Mouse (Mus musculus) heart, embryonic 13.5 days (tissue): ENCODE measurements around the gene Nek6. TPM values are rescaled to one million over a fixed set of nuclear protein-coding genes. Genes with fewer than 3 reads are reported as not detected.

Experiments
- ATAC-seq: fragments of 200-750 bp; cut with Nextera tagmentation; 2 replicates; pipeline ENCODE4 v1.8.0; 2017; ENCODE audit warnings: moderate TSS enrichment; ENCODE audit not compliant: insufficient number of reproducible peaks, low FRiP score, low TSS enrichment; ENCODE audit errors: extremely low read depth
- H3K27ac ChIP-seq: fragments of 300-500 bp; sonication (generic); replicated peaks from 2 replicates; pipeline ENCODE4 v1.5.1; 2015; ENCODE audit warnings: moderate library complexity, mild to moderate bottlenecking, inconsistent platforms
- H3K27me3 ChIP-seq: fragments of 300-500 bp; sonication (generic); replicated peaks from 2 replicates; pipeline ENCODE4 v1.6.1; 2015; ENCODE audit warnings: mild to moderate bottlenecking, inconsistent platforms
- H3K36me3 ChIP-seq: fragments of 300-500 bp; sonication (generic); 2 replicates; pipeline ENCODE4 v1.6.1; 2015; ENCODE audit warnings: mild to moderate bottlenecking, inconsistent platforms
- H3K4me1 ChIP-seq: fragments of 300-500 bp; sonication (generic); 2 replicates; pipeline ENCODE4 v1.6.1; 2015; ENCODE audit warnings: inconsistent platforms
- H3K4me2 ChIP-seq: fragments of 300-500 bp; sonication (generic); 2 replicates; pipeline ENCODE4 v1.6.1; 2015; ENCODE audit warnings: inconsistent platforms, mild to moderate bottlenecking, moderate library complexity
- H3K4me3 ChIP-seq: fragments of 300-500 bp; sonication (generic); 2 replicates; pipeline ENCODE4 v1.5.1; 2015; ENCODE audit warnings: moderate library complexity, mild to moderate bottlenecking, inconsistent platforms
- H3K9ac ChIP-seq: fragments of 300-500 bp; sonication (generic); 2 replicates; pipeline ENCODE4 v1.6.1; 2015; ENCODE audit warnings: inconsistent platforms, mild to moderate bottlenecking, moderate library complexity
- H3K9me3 ChIP-seq: fragments of 300-500 bp; sonication (generic); 2 replicates; pipeline ENCODE4 v1.6.1; 2016; ENCODE audit warnings: inconsistent platforms
- WGBS: fragments of 180-500 bp; shearing (Covaris S2); methylation state at CpG from one replicate; pipeline ENCODE4 v1.1.7; 2015; ENCODE audit warnings: mixed read lengths; 5-methylcytosine and 5-hydroxymethylcytosine counted together
- polyA plus RNA-seq: library from polyadenylated mRNA; unstranded; fragments of >200 nt; fragmentation: Nextera tagmentation; extraction: Ambion mirVana; gene quantifications from 2 replicates; pipeline ENCODE4 v1.2.1, GENCODE M21; 2015

Nek6 gene
- polyA plus RNA-seq, 1 experiment from 2014 or later, result 74.5 TPM

GRCm38 (mm10) chr2:38579528-38579927 is 68.1 kb downstream of the Nek6 start:
- no peak for ATAC-seq
- Histone ChIP-seq H3K4me3 (no peak overlapping the region), H3K4me2 (no peak overlapping the region), H3K36me3 (peaks cover 87% of the 10 kb centered on the region), H3K4me1 (peaks cover 25% of the 10 kb centered on the region), H3K9ac (no peak overlapping the region), H3K9me3 (no peaks in the 10 kb centered on the region), H3K27ac (no peak overlapping the region), H3K27me3 (no peaks in the 10 kb centered on the region)
- 74% methylated on average over 1 of the region's 1 CpGs for WGBS

DNA sequence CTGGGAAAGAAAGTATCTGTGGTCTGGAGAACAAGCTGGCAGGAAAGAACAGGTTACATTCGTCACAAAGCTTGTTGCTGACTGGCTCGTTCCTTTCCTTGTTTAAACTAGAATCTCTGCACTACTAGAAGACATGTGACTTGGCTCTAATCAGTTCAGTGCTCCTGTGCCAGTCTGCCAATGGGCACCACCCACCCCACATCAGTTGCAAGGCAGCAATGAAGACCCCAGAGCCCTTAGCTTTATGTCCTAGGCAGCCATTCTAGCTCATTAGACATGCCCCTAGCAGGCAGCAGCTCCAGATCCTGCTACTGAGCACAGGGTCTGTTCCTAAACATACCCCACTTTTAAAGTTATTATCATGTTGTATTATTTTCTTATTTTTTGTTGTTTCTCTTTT is 72.5 kb downstream of the Nek6 start:
- Histone ChIP-seq H3K36me3 (peaks cover 91% of the 10 kb centered on the region), H3K9me3 (no peaks in the 10 kb centered on the region), H3K27ac (no peak overlapping the region), H3K4me2 (no peak overlapping the region), H3K4me3 (no peak overlapping the region), H3K27me3 (no peaks in the 10 kb centered on the region), H3K9ac (no peak overlapping the region), H3K4me1 (peaks cover 50% of the 10 kb centered on the region)
- no peak for ATAC-seq
- WGBS, result 69% methylated on average over 2 of the region's 2 CpGs

DNA sequence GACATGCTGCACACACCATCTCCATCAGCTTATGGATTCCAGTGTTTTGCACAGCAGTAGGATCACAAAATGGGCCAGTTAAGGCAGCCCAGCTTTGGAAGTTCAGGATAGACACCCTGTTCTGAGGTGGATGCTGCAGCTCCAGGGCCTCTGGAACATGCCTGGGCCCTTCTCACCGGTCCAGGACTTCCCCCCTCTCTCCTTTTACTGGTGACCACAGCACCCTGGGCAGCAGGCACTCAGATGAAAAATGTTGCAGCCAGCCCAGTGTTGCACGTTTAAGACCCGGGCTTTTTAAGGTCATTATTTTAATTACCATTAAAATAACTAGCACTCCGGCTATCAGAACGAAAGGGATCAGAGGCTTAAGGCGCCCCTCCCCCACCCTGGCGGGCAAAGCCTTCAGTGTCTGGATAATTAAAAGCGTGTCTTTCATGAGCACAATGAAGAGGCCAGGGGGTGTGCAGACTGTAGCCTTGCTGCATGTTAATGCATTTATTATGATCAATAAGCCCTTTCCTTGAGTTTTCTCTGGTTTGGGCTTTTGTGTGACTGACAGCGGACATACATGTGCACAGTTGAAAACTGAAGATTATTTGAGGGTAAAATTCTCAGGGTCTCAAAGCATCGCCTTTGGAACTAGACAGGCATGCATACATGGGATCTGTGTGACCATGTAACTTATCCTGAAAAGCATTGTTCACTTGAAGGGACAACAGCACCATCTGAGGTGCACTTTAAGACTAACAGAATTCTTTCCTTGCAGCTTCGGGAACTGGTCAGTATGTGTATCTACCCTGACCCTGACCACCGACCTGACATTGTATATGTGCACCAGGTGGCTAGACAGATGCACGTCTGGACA is 73.3 kb downstream of the Nek6 start:
- Histone ChIP-seq H3K4me3 (no peak overlapping the region), H3K4me2 (no peak overlapping the region), H3K4me1 (peaks cover 49% of the 10 kb centered on the region), H3K36me3 (peaks cover 92% of the 10 kb centered on the region), H3K9ac (no peak overlapping the region), H3K9me3 (no peaks in the 10 kb centered on the region), H3K27me3 (no peaks in the 10 kb centered on the region), H3K27ac (no peak overlapping the region)
- WGBS, result 63% methylated on average over 13 of the region's 13 CpGs
- no peak for ATAC-seq

DNA sequence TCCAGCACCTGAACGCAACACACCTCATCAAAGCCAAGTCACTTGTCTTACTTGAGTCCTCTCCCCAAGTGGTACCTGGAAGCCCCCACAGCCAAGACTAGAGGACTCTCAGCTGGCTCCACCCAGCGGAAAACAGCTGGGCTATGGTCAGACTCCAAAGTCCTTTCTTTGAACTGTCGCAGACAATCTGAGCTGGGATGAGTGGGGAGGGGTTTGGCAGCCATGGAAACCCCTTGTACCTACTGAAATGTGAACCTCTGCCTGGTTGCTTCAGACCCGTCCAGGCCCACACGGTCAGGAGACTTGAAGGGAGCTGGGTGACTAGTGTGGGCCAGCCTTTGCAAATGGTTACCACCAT is 73.9 kb downstream of the Nek6 start:
- ATAC-seq, result no peak
- no peak overlapping the region for H3K9ac ChIP-seq

GRCm38 (mm10) chr2:38586733-38587132 is 75.3 kb downstream of the Nek6 start:
- ATAC-seq, result no peak
- Histone ChIP-seq H3K4me2 (no peak overlapping the region), H3K4me3 (no peak overlapping the region), H3K36me3 (peaks cover 85% of the 10 kb centered on the region), H3K4me1 (peaks cover 42% of the 10 kb centered on the region), H3K27ac (peak overlapping the region; percentile 57; the same call in 1 of the 2 replicates), H3K27me3 (no peaks in the 10 kb centered on the region), H3K9me3 (no peaks in the 10 kb centered on the region), H3K9ac (no peak overlapping the region)
- 30% methylated on average over 6 of the region's 6 CpGs for WGBS

More for the DNA sequence above, 73.9 kb downstream of the Nek6 start:
- Histone ChIP-seq H3K27ac (no peak overlapping the region), H3K4me1 (peaks cover 43% of the 10 kb centered on the region), H3K27me3 (no peaks in the 10 kb centered on the region), H3K9me3 (no peaks in the 10 kb centered on the region), H3K4me3 (no peak overlapping the region), H3K4me2 (no peak overlapping the region), H3K36me3 (peaks cover 92% of the 10 kb centered on the region)
- WGBS, result 59% methylated on average over 5 of the region's 5 CpGs

DNA sequence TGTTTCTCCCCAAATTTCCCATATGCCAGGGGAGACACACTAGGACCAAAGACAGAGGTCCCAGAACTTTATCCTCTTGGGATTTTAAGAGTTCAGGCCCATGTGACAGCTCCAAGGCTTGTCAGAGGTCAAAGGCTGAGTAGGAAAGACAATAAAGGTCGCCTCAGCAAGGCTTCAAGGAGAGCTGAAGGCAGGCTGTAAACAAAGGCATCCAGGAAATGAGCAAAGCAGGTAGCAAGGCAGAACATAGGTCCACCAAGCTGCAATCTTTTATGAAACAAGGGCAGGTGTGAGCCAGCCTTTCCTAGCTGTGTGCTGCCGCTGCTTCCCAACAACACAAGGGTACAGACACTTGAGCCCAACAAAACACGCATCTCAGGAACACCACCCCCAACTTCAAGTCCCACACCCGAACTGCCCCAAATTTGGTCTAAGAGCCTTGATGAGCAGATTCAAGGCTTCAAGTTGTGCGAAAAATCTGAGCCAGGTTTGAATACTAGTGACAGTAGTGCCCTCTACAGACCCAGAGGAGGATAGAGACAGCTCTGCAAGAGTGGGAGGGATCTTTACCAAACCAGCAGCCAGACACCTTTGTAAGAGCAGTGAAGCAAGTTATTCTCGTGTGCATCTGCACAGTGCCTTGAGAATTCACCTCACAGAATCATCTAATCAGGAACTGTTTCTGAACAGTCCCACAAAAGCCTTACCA is 80.5 kb downstream of the Nek6 start:
- H3K4me3 ChIP-seq, result no peak overlapping the region
- no peak overlapping the region for H3K9ac ChIP-seq
- H3K36me3 ChIP-seq, result peaks cover 54% of the 10 kb centered on the region
- WGBS, result 62% methylated on average over 6 of the region's 6 CpGs
- no peaks in the 10 kb centered on the region for H3K9me3 ChIP-seq
- no peaks in the 10 kb centered on the region for H3K27me3 ChIP-seq
- H3K4me2 ChIP-seq, result no peak overlapping the region
- H3K4me1 ChIP-seq, result peaks cover 22% of the 10 kb centered on the region
- ATAC-seq, result no peak; the same call in 1 of the 2 replicates
- no peak overlapping the region for H3K27ac ChIP-seq

GRCm38 (mm10) chr2:38594874-38595273 is 83.4 kb downstream of the Nek6 start:
- no peaks in the 10 kb centered on the region for H3K27me3 ChIP-seq
- no peaks in the 10 kb centered on the region for H3K9me3 ChIP-seq
- peaks cover 26% of the 10 kb centered on the region for H3K36me3 ChIP-seq
- H3K4me1 ChIP-seq, result peaks cover 29% of the 10 kb centered on the region
- no peak overlapping the region for H3K4me2 ChIP-seq
- H3K4me3 ChIP-seq, result no peak overlapping the region
- ATAC-seq, result no peak
- 80% methylated on average over 7 of the region's 7 CpGs for whole genome bisulfite sequencing
- H3K27ac ChIP-seq, result no peak overlapping the region
- H3K9ac ChIP-seq, result no peak overlapping the region

GRCm38 (mm10) chr2:38597896-38598295 is 86.5 kb downstream of the Nek6 start:
- 62% methylated on average over 1 of the region's 1 CpGs for WGBS
- Histone ChIP-seq H3K9ac (no peak overlapping the region), H3K4me2 (no peak overlapping the region), H3K4me3 (no peak overlapping the region), H3K27ac (no peak overlapping the region), H3K9me3 (no peaks in the 10 kb centered on the region), H3K36me3 (peaks cover 19% of the 10 kb centered on the region; the same call in 1 of the 2 replicates), H3K27me3 (no peaks in the 10 kb centered on the region), H3K4me1 (peaks cover 15% of the 10 kb centered on the region)
- no peak for ATAC-seq

DNA sequence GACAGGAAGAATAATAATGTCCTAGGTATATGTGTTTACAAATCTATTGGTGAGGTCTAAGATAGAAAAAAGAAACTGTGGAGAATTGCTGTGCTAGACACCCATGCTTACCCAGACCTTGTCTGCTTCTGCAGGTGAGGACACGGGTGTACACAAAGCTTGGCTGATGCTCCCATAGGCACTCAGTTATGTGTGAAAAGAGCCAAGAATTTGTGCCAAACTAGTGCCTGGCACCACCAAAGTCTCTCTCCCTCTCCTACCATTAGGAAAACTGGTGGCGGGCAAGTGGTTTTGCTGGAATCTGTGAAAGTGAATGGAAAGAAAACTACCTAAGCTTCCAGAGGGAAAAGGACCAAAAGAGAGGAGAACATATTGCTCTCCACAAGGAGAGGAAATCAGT is 87.0 kb downstream of the Nek6 start:
- Histone ChIP-seq H3K27ac (no peak overlapping the region), H3K4me1 (peaks cover 15% of the 10 kb centered on the region), H3K27me3 (no peaks in the 10 kb centered on the region), H3K36me3 (peaks cover 19% of the 10 kb centered on the region; the same call in 1 of the 2 replicates), H3K9me3 (no peaks in the 10 kb centered on the region), H3K9ac (no peak overlapping the region), H3K4me3 (no peak overlapping the region), H3K4me2 (no peak overlapping the region)
- no peak for ATAC-seq
- 87% methylated on average over 2 of the region's 2 CpGs for WGBS

GRCm38 (mm10) chr2:38600842-38601241 is 89.4 kb downstream of the Nek6 start:
- H3K27ac ChIP-seq, result no peak overlapping the region
- H3K9me3 ChIP-seq, result no peaks in the 10 kb centered on the region
- no peak overlapping the region for H3K4me3 ChIP-seq
- no peak for ATAC-seq
- no peak overlapping the region for H3K9ac ChIP-seq
- H3K4me2 ChIP-seq, result no peak overlapping the region
- H3K36me3 ChIP-seq, result peaks cover 11% of the 10 kb centered on the region; the same call in 1 of the 2 replicates
- H3K27me3 ChIP-seq, result no peaks in the 10 kb centered on the region
- peaks cover 15% of the 10 kb centered on the region for H3K4me1 ChIP-seq

DNA sequence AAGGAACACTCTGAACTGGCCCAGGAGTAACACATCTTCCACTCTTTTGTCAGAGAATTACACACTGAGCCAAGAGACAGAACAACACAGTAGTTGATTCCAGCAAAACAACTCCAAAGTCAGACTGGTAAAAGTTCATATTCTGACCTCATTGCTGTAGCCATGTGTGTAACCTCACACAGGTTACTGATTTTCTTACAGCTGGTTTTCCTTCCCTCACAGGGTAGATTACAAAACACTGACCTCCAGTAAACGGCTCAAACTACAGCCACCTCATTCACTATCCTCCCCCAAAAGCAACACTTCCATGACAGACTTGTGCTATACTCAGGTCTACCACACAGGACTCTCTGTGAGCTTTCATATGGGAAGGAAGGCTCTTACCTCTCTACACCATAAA is 96.3 kb downstream of the Nek6 start:
- H3K27ac ChIP-seq, result no peak overlapping the region
- WGBS, result 75% methylated on average over 1 of the region's 1 CpGs
- peaks cover 36% of the 10 kb centered on the region for H3K36me3 ChIP-seq
- ATAC-seq, result no peak
- H3K4me1 ChIP-seq, result peaks cover 21% of the 10 kb centered on the region
- no peaks in the 10 kb centered on the region for H3K9me3 ChIP-seq
- H3K27me3 ChIP-seq, result no peaks in the 10 kb centered on the region
- no peak overlapping the region for H3K4me3 ChIP-seq
- no peak overlapping the region for H3K9ac ChIP-seq
- H3K4me2 ChIP-seq, result no peak overlapping the region
